Mouse (Mus musculus) small intestine, adult 2 months (tissue): ENCODE results near the gene Npas3.

Experiments used
- CTCF ChIP-seq: fragments of 200-500 bp; IDR thresholded peaks from 2 replicates; pipeline ENCODE4 v1.5.1; 2012; ENCODE audit warnings: low read depth, mild to moderate bottlenecking, control low read depth, inconsistent platforms, low read length, moderate library complexity, mixed read lengths; ENCODE audit not compliant: insufficient replicate concordance, insufficient read length; ENCODE audit errors: extremely low read depth
- POLR2A ChIP-seq: fragments of 200-500 bp; IDR thresholded peaks from 2 replicates; pipeline ENCODE4 v1.6.1; 2012; ENCODE audit warnings: low read depth, mild to moderate bottlenecking, control low read depth, inconsistent platforms, low read length, moderate library complexity

- TF ChIP-seq CTCF (no peak), POLR2A (no peak)
Measured at GRCm38 (mm10) chr12:53248101-53248727, at the start of gene Npas3.
